Mouse (Mus musculus): ENCODE results near the gene Gjc1.

Gjc1 gene

GRCm38 (mm10) chr11:102819021-102819782 is at the start of gene Gjc1:
Gene Gjc1 (minus strand): TSS chr11:102819700.
- DNase-seq (ENCODE audit: low read depth, low spot score): peak; percentile 96

DNA sequence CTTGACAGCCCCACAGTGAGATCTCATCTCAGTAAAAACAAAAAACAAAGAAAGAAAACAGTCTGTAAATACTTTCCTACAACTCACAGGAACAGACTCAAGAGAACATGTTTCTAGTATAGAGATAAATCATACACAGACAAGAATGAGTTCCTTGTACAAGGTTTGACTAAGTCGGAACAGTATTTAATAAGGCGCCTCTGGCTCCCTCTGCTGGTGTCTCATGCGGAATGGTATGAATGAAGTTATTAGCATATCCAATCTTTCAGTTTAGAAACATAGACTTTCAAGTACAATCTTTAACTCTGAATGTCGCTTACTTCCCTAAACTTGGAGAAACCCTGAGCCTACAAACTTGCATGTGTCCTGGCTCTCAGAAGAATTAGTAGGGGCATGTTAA is 44.8 kb upstream of the Gjc1 start:
- DNase-seq (ENCODE audit: low read depth, low spot score): peak; percentile 69

- no peak for DNase-seq (ENCODE audit: low read depth, low spot score)
These were observed 40.4 kb upstream of the Gjc1 start for GRCm38 (mm10) chr11:102859933-102860332.

DNA sequence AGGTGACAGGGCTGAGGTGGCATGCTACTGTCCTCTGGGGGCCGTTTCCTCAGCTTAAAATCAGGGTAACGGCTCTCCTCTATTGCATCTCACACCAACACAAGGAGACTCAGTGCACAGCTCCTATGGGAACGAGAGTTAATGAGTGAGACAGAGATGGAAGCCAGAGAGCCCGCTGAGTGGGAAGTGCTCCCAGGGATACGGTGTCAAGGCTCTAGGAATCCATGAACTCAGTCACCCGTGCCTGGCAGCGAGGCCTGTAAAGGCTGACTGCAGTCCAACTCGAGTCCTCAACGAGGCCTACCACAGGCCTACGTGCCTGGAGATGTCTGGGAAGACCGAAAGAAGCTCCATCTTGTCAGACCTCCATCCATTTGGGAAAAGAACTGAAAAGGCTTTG is 39.5 kb upstream of the Gjc1 start:
- no peak for DNase-seq (ENCODE audit: low read depth, low spot score)

GRCm38 (mm10) chr11:102855941-102856340 is 36.4 kb upstream of the Gjc1 start:
- DNase-seq (ENCODE audit: low read depth, low spot score): no peak

DNA sequence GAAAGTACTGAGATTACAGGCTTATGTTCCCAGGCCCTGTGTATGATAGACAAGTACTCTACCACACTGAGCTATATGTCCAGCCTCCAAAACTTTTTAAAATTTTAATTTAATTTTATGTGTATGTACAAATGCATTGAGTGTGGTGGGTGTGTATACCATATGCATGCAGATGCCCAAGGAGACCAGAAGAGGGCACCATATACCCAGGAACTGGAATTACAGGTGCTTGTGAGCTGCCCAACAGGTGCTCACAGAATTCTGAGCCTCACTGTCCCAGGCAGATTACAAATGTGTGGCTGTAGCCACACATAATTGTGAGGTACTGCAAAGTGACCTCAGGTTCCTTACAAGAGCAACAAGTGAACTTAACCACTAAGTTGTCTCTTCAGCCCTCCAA is 34.3 kb upstream of the Gjc1 start:
- peak; percentile 58 for DNase-seq (ENCODE audit: low read depth, low spot score)

- DNase-seq (ENCODE audit: low read depth, low spot score): peak; percentile 82
These were observed 32.4 kb upstream of the Gjc1 start for GRCm38 (mm10) chr11:102851883-102852282.

DNA sequence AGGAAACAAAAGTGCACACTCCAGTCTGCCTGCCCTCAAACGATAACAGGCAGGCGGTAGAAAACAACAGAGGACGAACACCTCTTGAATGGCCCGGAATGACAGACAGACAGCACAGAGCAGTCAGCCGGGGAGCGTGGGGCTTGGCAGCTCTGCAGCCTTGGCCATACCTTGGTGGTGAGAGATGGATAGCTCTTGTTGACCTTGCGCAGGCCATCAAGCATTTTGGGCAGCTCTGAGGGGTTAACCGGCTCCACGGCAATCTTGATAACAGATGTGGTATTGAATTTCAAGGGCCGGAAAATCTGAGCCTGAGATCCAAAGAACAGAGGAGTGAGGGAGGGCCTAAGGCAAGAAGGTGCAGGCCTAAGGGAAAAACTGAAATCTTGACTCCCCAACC is 26.4 kb upstream of the Gjc1 start:
- no peak for DNase-seq (ENCODE audit: low read depth, low spot score)

- DNase-seq (ENCODE audit: low read depth, low spot score): no peak
These were observed 19.2 kb upstream of the Gjc1 start for GRCm38 (mm10) chr11:102838616-102839150.

- DNase-seq (ENCODE audit: low read depth, low spot score): no peak
These were observed 18.6 kb upstream of the Gjc1 start for GRCm38 (mm10) chr11:102838126-102838525.

GRCm38 (mm10) chr11:102837385-102837784 is 17.9 kb upstream of the Gjc1 start:
- no peak for DNase-seq (ENCODE audit: low read depth, low spot score)

DNA sequence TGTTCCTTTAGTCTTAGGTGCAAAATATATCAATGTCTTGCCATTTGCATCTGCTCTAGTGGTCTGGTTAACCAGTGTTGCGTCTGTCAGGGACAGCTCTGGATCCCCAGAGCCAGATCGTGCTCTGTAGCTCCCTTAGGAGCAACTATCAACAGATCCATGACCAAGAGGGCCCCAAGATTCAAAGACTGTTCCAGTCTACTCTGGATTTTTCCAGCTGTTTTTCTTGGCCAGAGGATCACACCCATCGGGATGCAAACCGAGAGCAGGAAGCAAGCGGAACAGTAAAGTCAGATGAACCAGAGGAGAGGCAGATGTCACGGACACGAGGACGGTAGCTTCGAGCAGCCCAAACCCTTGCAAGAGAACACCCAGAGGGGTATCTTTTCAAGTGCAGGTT is 16.6 kb upstream of the Gjc1 start:
- no peak for DNase-seq (ENCODE audit: low read depth, low spot score)

DNA sequence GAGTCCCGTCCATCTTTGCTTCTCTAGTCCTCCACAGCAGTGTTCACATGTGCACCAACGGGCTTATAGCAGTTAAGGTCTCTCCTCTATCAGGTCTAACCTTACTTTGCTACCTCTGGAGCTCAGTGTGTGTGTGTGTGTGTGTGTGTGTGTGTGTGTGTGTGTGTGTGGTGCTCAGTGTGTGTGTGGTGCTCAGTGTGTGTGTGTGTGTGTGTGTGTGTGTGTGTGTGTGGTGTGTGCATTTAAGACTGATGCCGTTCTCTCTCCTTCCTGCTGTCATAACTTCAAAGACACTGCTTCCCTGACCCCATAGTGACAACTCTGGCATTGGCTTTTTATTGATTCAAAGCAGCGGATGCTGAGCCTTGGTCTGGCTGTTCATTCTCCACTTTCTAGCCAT is 16.0 kb upstream of the Gjc1 start, which contains the start of gene Higd1b:
TSS of gene Higd1b (plus strand) at position 301 of the 400 bp plus-strand sequence.
- DNase-seq (ENCODE audit: low read depth, low spot score): no peak

DNA sequence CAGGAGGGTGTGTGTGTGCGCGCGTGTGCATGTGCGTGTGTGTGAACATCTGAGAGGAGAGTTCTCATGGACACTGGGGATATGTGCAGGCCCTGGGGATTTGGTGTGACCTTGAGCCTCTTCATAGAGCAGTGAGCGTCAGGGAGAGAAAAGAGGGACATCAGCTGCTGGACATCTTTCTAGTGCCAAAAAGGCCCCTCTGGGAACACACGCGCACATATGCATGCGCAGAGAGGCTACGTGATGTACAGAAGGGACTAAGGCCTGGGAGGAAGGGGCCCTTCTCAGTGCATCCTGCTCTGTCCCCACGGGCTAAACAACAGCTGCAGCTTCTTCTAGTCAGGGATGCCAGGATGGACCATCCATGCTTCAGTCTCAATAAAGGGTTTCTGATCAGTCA is 14.7 kb upstream of the Gjc1 start:
- DNase-seq (ENCODE audit: low read depth, low spot score): no peak

DNA sequence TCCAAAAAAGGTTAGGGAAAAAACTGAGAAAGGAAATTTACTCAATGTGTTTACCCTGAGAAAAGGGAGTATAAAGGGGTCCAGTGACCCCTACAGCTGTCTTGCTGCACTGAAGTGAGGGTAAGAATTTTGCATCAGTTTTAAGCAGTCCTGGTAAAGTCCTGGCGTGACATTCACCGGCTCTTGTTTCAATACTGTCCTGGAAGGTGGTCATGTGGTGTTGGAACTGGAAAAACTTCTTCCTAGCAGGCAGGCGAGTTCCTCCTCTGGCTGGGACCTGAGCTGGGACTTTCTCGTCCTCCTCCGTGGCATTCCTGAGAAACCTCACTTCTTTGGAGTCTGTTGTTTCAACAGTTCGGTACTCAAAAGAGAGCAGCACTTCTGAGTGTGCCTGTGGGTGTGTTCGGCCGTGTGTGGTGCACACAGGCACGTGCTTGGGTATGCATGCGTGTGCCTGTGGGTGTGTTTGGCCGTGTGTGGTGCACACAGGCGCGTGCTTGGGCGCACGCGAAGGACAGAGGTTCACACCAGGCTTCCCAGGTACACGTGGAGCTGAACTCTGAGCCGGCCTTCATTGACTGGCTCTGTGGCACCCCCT is 13.3 kb upstream of the Gjc1 start:
- no peak for DNase-seq (ENCODE audit: low read depth, low spot score)

DNA sequence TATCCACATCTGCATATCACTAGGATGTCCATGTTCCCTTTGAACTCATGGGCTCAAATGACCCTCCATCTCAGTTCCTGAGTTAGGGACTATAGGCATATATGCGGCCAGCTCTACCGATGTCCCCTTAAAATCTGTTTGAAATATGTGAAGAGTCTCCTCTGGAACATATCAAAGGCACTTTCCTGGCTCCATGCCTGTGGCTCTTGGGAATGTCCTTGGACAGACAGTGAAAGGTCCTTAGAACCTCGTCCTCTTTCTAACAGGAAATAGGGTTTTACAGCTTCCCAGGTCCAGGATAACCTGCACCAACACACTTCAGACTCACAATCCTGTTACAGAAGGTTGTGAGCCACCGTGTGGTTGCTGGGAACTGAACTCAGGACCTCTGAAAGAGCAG is 10.8 kb upstream of the Gjc1 start:
- no peak for DNase-seq (ENCODE audit: low read depth, low spot score)

DNA sequence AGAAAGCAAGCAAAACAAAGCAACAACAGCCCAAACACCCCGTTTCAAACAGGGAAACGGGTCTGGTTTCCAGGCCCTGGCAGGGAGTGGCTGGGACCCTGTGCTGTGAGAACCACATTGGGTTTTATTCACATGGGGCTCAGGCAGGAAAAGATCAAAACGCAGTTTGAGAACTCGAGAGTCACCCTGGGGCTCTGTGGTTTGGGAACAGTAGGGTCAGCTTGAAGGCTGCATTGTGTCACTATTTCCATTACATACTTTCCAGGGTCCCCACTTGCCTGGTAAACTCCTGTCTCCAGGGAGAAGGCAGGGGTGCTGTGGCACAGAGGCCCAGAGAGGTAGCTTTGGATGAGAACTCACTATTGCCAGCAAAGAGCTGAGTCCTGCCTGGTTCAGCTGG is 7.6 kb upstream of the Gjc1 start:
- no peak for DNase-seq (ENCODE audit: low read depth, low spot score)

- peak; percentile 52 for DNase-seq (ENCODE audit: low read depth, low spot score)
These were observed 7.0 kb upstream of the Gjc1 start for GRCm38 (mm10) chr11:102826476-102826875.

DNA sequence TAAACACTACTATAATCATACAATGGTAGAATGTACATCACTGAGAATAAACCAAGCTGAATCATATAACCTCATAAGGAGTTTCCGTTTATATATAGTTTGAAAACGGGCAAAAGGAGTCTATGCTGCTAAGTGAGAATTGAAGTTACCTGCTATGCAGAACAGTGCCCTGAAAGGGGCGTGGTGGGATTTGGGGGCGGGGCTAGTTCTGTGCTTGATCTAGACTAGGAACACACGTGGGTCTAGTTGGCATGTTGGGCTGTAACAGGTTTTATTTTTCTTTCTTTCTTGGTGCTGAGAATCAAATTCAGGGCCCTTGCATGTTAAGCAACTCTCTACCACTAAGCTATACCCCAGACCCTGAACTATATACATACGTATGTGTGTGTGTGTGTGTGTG is 1.7 kb upstream of the Gjc1 start:
- DNase-seq (ENCODE audit: low read depth, low spot score): peak; percentile 90

GRCm38 (mm10) chr11:102820432-102820831 is 932 bp upstream of the Gjc1 start:
- DNase-seq (ENCODE audit: low read depth, low spot score): peak; percentile 98

GRCm38 (mm10) chr11:102819783-102820385 is 384 bp upstream of the Gjc1 start:
- DNase-seq (ENCODE audit: low read depth, low spot score): peak; percentile 34

- DNase-seq (ENCODE audit: low read depth, low spot score): peak; percentile 52
These were observed 1.1 kb downstream of the Gjc1 start for GRCm38 (mm10) chr11:102818121-102819020.
